Mouse (Mus musculus): ENCODE measurements around the gene Auts2. TPM values are rescaled to one million over a fixed set of nuclear protein-coding genes. Genes with fewer than 3 reads are reported as not detected.

The Auts2 gene
- polyA plus RNA-seq, 1 experiment from 2014 or later: 17.9 TPM

DNA sequence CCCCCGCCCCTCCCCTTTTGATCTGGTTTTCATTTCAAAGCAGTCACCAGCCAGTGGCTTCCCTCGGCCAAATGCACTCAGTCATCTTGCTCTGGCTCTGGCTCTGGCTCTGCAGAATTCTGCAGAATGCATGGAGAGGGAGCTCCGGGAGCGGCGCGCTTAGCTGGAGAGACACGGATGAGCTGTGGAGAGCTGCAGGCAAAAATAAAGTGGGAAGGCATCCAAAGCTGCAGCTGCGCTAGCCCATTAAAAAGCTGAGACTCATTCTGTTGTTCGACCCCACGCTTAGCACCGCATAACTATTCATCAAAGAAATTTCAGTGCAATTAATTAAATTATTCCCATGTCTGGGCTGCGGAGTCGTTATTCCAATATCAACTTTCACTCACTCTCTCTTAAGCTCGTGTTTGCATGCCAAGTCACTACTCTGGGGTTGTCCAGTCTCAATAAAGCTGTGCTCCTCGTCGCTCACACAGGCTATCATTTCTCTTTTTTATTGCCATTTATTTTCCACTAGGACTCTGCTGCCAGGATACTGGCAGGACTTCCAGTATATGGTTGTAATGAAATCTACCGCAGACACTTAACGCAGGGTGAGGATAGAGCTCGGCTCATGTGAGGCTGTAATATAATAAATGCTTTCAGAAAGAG lies 468.3 kb downstream of the Auts2 start:
- no peaks in the 10 kb centered on the region for H3K36me3 ChIP-seq (ENCODE audit: insufficient read depth, low read length)
- H3K4me1 ChIP-seq (ENCODE audit: insufficient read depth, low read length): peaks cover 47% of the 10 kb centered on the region
- H3K9me3 ChIP-seq (ENCODE audit: low read length): no peaks in the 10 kb centered on the region
- peak overlapping the region; percentile 19 for H3K4me3 ChIP-seq (ENCODE audit: low read length)
- H3K4me2 ChIP-seq (replicated peaks; ENCODE audit: low read depth, low read length): peak overlapping the region; percentile 34
- no peak overlapping the region for H3K9ac ChIP-seq (replicated peaks; ENCODE audit: low read length)
- WGBS: 11% methylated on average over 19 of the region's 19 CpGs
- no peaks in the 10 kb centered on the region for H3K27me3 ChIP-seq (ENCODE audit: insufficient read depth, low read length)
- peak; percentile 83 for ATAC-seq (ENCODE audit: low FRiP score, low TSS enrichment)
- peak overlapping the region; percentile 69 for H3K27ac ChIP-seq (ENCODE audit: low read length)

DNA sequence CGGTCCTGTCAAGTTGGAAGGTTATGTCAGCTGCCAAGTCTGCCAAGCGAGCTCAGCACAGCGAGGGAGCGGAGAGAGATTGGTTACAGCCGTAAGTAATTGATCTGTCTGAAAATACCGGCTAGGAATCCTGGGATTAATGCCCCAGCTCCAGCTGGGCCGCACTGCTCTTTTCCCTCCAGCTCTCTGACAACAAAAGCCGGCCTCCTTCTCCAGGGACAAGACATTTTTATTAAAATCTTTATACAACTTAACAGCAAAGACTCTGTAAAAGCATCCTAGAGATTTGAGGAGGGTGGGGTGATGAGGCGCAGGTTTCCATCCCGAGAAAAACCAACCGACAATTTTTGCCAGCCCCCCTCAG lies 468.8 kb downstream of the Auts2 start:
- peak; percentile 53; the same call in 1 of the 2 replicates for ATAC-seq (ENCODE audit: low FRiP score, low TSS enrichment)
- Histone ChIP-seq H3K9ac (replicated peaks; ENCODE audit: low read length) (no peak overlapping the region; the same call in 1 of the 2 replicates), H3K9me3 (ENCODE audit: low read length) (no peaks in the 10 kb centered on the region), H3K27ac (ENCODE audit: low read length) (peak overlapping the region; percentile 69), H3K36me3 (ENCODE audit: insufficient read depth, low read length) (no peaks in the 10 kb centered on the region), H3K4me3 (ENCODE audit: low read length) (peak overlapping the region; percentile 6; the same call in 1 of the 2 replicates), H3K4me2 (replicated peaks; ENCODE audit: low read depth, low read length) (peak overlapping the region; percentile 34), H3K4me1 (ENCODE audit: insufficient read depth, low read length) (peaks cover 47% of the 10 kb centered on the region), H3K27me3 (ENCODE audit: insufficient read depth, low read length) (no peaks in the 10 kb centered on the region)
- 10% methylated on average over 11 of the region's 11 CpGs for WGBS

DNA sequence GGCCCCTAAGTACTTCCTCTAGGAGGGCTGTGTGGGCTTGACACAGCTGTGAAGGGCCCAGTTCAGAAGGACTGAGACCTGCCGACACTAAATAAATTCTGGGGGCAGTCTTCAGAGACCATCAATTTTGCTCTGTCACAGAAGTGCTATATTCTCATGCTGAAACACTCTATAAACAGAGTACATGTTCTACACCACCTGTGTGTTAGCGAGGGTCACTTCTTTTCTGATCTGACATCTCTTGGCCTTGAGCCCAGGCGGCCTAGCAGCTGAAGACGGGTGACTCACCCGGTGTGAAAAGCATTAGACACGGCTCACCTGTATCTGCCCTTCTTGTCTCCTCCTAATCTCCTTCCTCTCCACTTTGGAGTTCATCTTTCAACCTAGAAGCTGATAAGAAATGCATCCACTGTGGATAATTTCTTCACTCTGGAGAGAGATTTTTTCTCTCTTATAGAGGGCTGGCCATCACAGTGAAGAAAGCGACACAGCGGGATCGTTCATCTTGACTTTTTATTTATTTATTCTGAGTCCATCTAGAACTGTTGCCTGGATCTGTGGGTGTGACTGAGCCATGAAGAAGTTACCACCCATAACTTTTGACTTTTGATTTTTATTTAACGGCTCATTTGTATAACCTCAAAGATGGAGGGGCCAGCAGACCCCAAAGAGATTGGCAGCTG lies 469.3 kb downstream of the Auts2 start:
- Histone ChIP-seq H3K9ac (replicated peaks; ENCODE audit: low read length) (no peak overlapping the region; the same call in 1 of the 2 replicates), H3K36me3 (ENCODE audit: insufficient read depth, low read length) (no peaks in the 10 kb centered on the region), H3K4me3 (ENCODE audit: low read length) (peak overlapping the region; percentile 6; the same call in 1 of the 2 replicates), H3K27me3 (ENCODE audit: insufficient read depth, low read length) (no peaks in the 10 kb centered on the region), H3K4me2 (replicated peaks; ENCODE audit: low read depth, low read length) (peak overlapping the region; percentile 34), H3K27ac (ENCODE audit: low read length) (peak overlapping the region; percentile 69), H3K4me1 (ENCODE audit: insufficient read depth, low read length) (peaks cover 47% of the 10 kb centered on the region), H3K9me3 (ENCODE audit: low read length) (no peaks in the 10 kb centered on the region)
- 13% methylated on average over 10 of the region's 10 CpGs for WGBS
- ATAC-seq (ENCODE audit: low FRiP score, low TSS enrichment): peak; percentile 53

DNA sequence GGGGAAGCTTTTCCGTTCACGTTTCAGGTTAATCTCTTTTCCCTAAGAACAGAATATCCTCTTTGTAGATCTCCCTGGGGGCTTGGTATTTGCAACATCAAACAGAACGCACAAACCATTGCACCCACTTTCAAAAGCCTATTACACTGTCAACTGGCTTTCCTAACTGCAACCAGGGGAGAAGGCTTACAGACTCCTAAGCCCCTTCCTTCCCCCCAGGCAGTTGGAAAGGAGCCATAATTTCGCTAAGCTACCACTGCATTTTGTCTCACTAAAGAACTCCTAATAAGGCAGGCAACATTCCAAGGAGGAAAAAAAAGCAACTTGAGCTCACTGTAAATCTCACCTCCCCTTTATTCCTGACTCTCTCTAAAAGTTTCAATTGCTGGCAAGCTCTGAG lies 470.8 kb downstream of the Auts2 start:
- H3K9me3 ChIP-seq (ENCODE audit: low read length): no peaks in the 10 kb centered on the region
- H3K4me3 ChIP-seq (ENCODE audit: low read length): no peak overlapping the region
- peaks cover 59% of the 10 kb centered on the region for H3K4me1 ChIP-seq (ENCODE audit: insufficient read depth, low read length)
- no peaks in the 10 kb centered on the region for H3K27me3 ChIP-seq (ENCODE audit: insufficient read depth, low read length)
- no peak overlapping the region for H3K9ac ChIP-seq (replicated peaks; ENCODE audit: low read length)
- H3K27ac ChIP-seq (ENCODE audit: low read length): peak overlapping the region; percentile 34; the same call in 1 of the 2 replicates
- WGBS: 49% methylated on average over 4 of the region's 4 CpGs
- H3K36me3 ChIP-seq (ENCODE audit: insufficient read depth, low read length): no peaks in the 10 kb centered on the region
- no peak overlapping the region for H3K4me2 ChIP-seq (replicated peaks; ENCODE audit: low read depth, low read length)
- ATAC-seq (ENCODE audit: low FRiP score, low TSS enrichment): no peak

DNA sequence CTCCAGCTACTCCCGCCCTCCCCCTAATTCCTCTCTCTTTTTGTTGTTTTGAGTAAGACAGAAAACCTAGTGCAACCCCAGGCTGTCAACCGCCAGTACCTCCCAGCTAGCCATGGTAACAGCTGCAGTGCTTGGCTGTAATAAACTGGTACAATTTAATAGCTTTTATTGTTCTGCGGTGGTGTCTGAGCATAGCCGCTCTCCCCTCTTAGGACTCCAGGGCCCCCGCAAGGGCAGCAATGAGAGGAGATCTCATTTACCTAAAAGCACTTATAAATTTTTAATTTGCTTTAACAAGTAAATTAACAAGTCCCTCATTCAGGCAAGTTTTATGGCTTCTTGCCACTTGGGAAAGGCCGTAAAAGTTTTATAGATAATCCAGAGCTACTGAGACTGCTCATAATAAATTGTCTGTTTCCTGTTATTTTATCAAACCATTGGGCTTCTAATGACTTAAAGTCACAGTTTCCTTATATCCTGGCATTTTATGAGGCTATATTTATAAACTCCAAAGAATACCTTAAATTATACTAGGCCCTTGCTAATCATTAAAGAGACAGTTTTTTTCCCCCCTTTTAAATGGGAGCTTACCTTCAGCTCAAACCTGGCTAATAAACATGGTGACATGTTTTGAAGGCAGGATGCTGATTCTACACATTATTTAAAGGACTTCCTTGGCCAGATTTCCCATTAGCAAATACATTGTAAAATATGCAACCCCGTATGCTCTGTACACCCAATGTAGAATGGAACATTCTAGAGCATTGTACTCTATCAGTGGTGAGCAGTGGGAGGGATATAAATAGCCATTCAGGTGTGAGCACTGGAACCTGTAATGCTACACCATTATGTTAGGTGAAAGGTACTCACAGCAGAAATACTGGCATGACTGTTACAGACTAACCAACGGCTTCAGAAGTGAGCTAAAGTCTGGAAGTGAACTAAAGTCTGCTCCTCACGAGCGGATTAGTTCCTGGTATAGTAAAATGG lies 475.1 kb downstream of the Auts2 start:
- peak; percentile 81; the same call in 1 of the 2 replicates for ATAC-seq (ENCODE audit: low FRiP score, low TSS enrichment)
- H3K4me2 ChIP-seq (replicated peaks; ENCODE audit: low read depth, low read length): no peak overlapping the region

DNA sequence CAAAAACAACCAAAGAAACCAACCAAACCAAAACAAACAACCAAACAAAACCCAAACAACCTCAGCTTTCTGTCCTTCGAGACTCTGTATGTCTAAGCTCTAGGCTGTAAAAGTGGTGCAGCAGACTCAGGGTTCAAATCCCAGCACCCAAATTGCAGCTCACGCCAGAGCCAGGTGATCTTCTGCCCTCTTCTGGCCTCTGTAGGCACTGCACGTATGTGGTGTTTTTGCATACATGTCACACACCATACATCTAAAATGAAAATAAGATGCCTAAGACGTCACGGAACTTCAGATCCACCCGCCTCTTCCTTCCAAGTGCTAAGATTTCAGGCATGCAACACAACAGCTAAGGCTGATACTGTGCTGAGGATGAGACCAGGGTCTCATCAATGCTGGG lies 483.0 kb downstream of the Auts2 start:
- ATAC-seq (ENCODE audit: low FRiP score, low TSS enrichment): no peak
- 92% methylated on average over 6 of the region's 6 CpGs for WGBS

More for the DNA sequence above, 475.1 kb downstream of the Auts2 start:
- 34% methylated on average over 10 of the region's 10 CpGs for WGBS
- no peaks in the 10 kb centered on the region for H3K27me3 ChIP-seq (ENCODE audit: insufficient read depth, low read length)
- H3K9me3 ChIP-seq (ENCODE audit: low read length): no peaks in the 10 kb centered on the region
- peak overlapping the region; percentile 56 for H3K27ac ChIP-seq (ENCODE audit: low read length)
- H3K36me3 ChIP-seq (ENCODE audit: insufficient read depth, low read length): no peaks in the 10 kb centered on the region
- H3K4me1 ChIP-seq (ENCODE audit: insufficient read depth, low read length): peaks cover 37% of the 10 kb centered on the region
- no peak overlapping the region for H3K9ac ChIP-seq (replicated peaks; ENCODE audit: low read length)
- H3K4me3 ChIP-seq (ENCODE audit: low read length): no peak overlapping the region

DNA sequence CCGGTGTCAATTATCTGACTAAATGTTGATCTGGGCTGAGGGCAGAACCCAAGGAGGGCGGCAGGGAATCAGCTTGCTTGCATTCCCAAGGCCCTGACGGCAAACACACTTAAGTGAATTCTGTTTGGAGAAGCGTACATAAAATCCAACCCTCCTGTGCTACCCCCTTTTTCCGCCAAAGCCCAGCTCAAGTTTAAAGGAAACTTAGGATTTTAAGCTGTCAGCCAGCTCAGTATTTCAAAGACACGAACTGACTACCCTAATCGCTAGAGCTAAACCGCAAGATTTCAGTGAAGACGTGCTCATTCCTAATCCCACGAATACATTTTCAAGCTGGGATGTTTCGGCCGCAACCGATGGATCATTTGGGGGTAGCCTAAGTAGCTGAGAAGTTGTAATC lies 490.5 kb downstream of the Auts2 start:
- Histone ChIP-seq H3K9me3 (ENCODE audit: low read length) (no peaks in the 10 kb centered on the region), H3K9ac (replicated peaks; ENCODE audit: low read length) (no peak overlapping the region), H3K36me3 (ENCODE audit: insufficient read depth, low read length) (no peaks in the 10 kb centered on the region), H3K27me3 (ENCODE audit: insufficient read depth, low read length) (no peaks in the 10 kb centered on the region), H3K4me1 (ENCODE audit: insufficient read depth, low read length) (0 out of 2 replicates have a peak, but pooled peaks cover 9% of the 10 kb centered on the region), H3K27ac (ENCODE audit: low read length) (no peak overlapping the region), H3K4me2 (replicated peaks; ENCODE audit: low read depth, low read length) (peak overlapping the region; percentile 20), H3K4me3 (ENCODE audit: low read length) (no peak overlapping the region)
- ATAC-seq (ENCODE audit: low FRiP score, low TSS enrichment): no peak
- 38% methylated on average over 13 of the region's 13 CpGs for WGBS

More for the DNA sequence above, 483.0 kb downstream of the Auts2 start:
- Histone ChIP-seq H3K4me1 (ENCODE audit: insufficient read depth, low read length) (no peaks in the 10 kb centered on the region), H3K9ac (replicated peaks; ENCODE audit: low read length) (no peak overlapping the region), H3K36me3 (ENCODE audit: insufficient read depth, low read length) (no peaks in the 10 kb centered on the region), H3K27ac (ENCODE audit: low read length) (no peak overlapping the region), H3K9me3 (ENCODE audit: low read length) (0 out of 2 replicates have a peak, but pooled peaks cover 3% of the 10 kb centered on the region), H3K4me2 (replicated peaks; ENCODE audit: low read depth, low read length) (no peak overlapping the region), H3K27me3 (ENCODE audit: insufficient read depth, low read length) (no peaks in the 10 kb centered on the region), H3K4me3 (ENCODE audit: low read length) (no peak overlapping the region)

DNA sequence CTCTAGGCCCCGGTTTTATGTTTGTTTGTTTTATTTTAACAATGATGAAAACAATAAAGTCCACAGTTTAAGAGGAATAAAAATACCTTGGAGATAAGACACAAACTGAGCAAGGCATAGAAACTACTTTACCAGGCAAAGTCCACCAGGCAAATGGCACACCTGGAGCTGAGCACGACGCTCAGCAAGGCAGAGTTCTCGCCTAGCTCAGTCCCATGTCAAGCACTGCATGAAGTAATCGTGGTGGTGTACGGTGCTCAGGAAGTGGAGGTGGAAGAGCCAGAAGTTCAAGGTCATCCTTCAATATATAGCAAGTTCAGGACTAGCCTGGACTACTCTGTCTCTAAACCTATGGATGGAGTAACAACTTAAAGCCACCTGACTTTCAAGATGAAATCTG lies 503.6 kb downstream of the Auts2 start:
- no peak for ATAC-seq (ENCODE audit: low FRiP score, low TSS enrichment)
- 83% methylated on average over 6 of the region's 6 CpGs for WGBS

DNA sequence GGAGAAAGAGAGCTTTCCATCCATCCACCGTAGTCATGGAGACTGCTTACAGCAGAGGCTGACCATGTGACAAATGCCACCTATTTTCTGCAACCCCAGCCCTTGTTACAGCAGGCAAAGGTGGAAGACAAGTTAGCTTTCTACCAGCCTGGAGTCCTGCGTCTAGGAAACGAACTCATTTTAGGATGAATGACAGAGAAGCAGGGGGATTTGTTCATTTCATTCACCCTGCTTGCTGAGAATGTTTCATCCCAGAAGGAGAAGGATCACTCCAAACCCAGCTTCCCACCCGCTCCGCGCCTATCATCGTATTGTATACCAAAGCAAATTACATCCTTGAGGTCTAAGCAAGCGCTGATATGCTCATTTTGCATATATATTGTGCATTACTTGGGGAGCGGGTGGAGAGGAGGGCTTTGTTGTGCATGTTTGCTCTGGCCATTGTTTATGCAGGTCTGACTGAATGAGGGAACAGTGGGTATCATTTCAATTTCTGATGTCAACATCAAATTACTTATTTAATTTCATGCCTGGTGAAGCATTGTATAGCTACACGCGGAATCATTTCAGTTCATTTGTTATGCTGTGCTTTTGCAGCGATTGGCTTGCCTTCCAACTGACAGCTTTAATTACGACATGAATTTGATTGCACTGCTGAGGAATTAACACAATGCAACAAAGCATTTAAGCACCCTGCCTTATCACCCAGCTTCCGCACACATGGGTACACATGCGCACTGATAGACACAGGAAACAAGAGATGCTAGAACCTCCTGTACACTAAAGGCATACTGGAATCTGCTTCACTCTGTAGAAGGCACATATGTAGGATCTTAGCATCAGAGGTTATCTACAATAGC lies 509.4 kb downstream of the Auts2 start:
- Histone ChIP-seq H3K27ac (ENCODE audit: low read length) (no peak overlapping the region), H3K9me3 (ENCODE audit: low read length) (no peaks in the 10 kb centered on the region), H3K4me3 (ENCODE audit: low read length) (no peak overlapping the region), H3K36me3 (ENCODE audit: insufficient read depth, low read length) (no peaks in the 10 kb centered on the region), H3K9ac (replicated peaks; ENCODE audit: low read length) (no peak overlapping the region), H3K4me2 (replicated peaks; ENCODE audit: low read depth, low read length) (no peak overlapping the region), H3K27me3 (ENCODE audit: insufficient read depth, low read length) (no peaks in the 10 kb centered on the region), H3K4me1 (ENCODE audit: insufficient read depth, low read length) (no peaks in the 10 kb centered on the region)
- ATAC-seq (ENCODE audit: low FRiP score, low TSS enrichment): no peak
- 76% methylated on average over 15 of the region's 15 CpGs for WGBS

More for the DNA sequence above, 503.6 kb downstream of the Auts2 start:
- Histone ChIP-seq H3K36me3 (ENCODE audit: insufficient read depth, low read length) (no peaks in the 10 kb centered on the region), H3K9ac (replicated peaks; ENCODE audit: low read length) (no peak overlapping the region), H3K9me3 (ENCODE audit: low read length) (no peaks in the 10 kb centered on the region), H3K4me2 (replicated peaks; ENCODE audit: low read depth, low read length) (no peak overlapping the region), H3K27ac (ENCODE audit: low read length) (no peak overlapping the region), H3K4me1 (ENCODE audit: insufficient read depth, low read length) (no peaks in the 10 kb centered on the region), H3K27me3 (ENCODE audit: insufficient read depth, low read length) (no peaks in the 10 kb centered on the region), H3K4me3 (ENCODE audit: low read length) (no peak overlapping the region)

All from kidney, embryonic 16.5 days (tissue).